Mouse (Mus musculus): ENCODE data around the gene Ubap2.

- no peak for TF ChIP-seq POLR2A (IDR thresholded peaks at IDR 0.05; ENCODE audit: borderline replicate concordance, extremely low read depth, insufficient read depth, insufficient read length, poor library complexity, severe bottlenecking)
- no peak for TF ChIP-seq CTCF (IDR thresholded peaks at IDR 0.05; ENCODE audit: borderline replicate concordance, extremely low read depth, insufficient read depth, insufficient read length)
Measured at GRCm38 (mm10) chr4:41253756-41254155, 21.2 kb downstream of the Ubap2 start.

Data from brain, embryonic 14.5 days (tissue).